Mouse (Mus musculus) neutrophil, adult 5-6 weeks (primary cell): Measurements from ENCODE around the gene Setdb2. TPM values are rescaled to one million over a fixed set of nuclear protein-coding genes. Genes with fewer than 3 reads are reported as not detected.
A peak's percentile ranks its signal among the peaks of the same experiment; 100 is the strongest.
"Not testable (repeated sequence)": the region's sequence is repeated elsewhere in the genome, so short reads cannot be mapped to it uniquely, and the experiment has no call there.

Experiments used
- ATAC-seq: fragments of 151-379, 151-347 bp; 2 replicates; pipeline ENCODE4 v1.8.0; 2017; ENCODE audit warnings: mild to moderate bottlenecking, moderate TSS enrichment; ENCODE audit not compliant: insufficient number of reproducible peaks, poor library complexity, low FRiP score, severe bottlenecking; ENCODE audit errors: extremely low read depth
- total RNA-seq: library from RNA; stranded (forward); fragments of 200-1000 nt; gene quantifications from 2 replicates; pipeline ENCODE4 v1.2.3, GENCODE M21; 2017

Gene Setdb2
- total RNA-seq, 1 experiment from 2014 or later = 59.6 TPM

GRCm38 (mm10) chr14:59390181-59390580 lies 50.5 kb downstream of the Setdb2 start:
- not testable (repeated sequence) for ATAC-seq

GRCm38 (mm10) chr14:59389532-59389931 lies 51.2 kb downstream of the Setdb2 start:
- no peak for ATAC-seq

- ATAC-seq = no peak
Observed at GRCm38 (mm10) chr14:59370348-59371068, 70.2 kb downstream of the Setdb2 start.

- no peak for ATAC-seq
Observed at GRCm38 (mm10) chr14:59366386-59367105, 74.1 kb downstream of the Setdb2 start.

- ATAC-seq = peak; percentile 33; the same call in 1 of the 2 replicates
Observed at GRCm38 (mm10) chr14:59365244-59365644, 75.4 kb downstream of the Setdb2 start, which contains the start of gene Phf11d. TSS of gene Phf11d (minus strand) at chr14:59365470.

Other genes starting within 250 kb of the Setdb2 start
- 32.4 and 33.6 TPM in 2 replicates for gene Rcbtb1, start 239.7 kb downstream of the Setdb2 start, total RNA-seq
- gene Gm6904, start 180.7 kb downstream of the Setdb2 start, total RNA-seq = 2.3 and 7.1 TPM in 2 replicates
- gene Phf11a, start 143.4 kb downstream of the Setdb2 start, total RNA-seq = 2.8 and 5.9 TPM in 2 replicates
- 49.8 and 55.0 TPM in 2 replicates for gene Phf11b, start 99.5 kb downstream of the Setdb2 start, total RNA-seq
- 3.4 and 6.6 TPM in 2 replicates for gene Phf11d, start 75.4 kb downstream of the Setdb2 start, total RNA-seq
- 9.3 and 9.6 TPM in 2 replicates for gene Phf11c, start 45.5 kb downstream of the Setdb2 start, total RNA-seq
- 42.1 and 54.2 TPM in 2 replicates for gene Cab39l, start 88 bp upstream of the Setdb2 start, total RNA-seq
- gene Cdadc1, start 157.1 kb upstream of the Setdb2 start, total RNA-seq = 19.3 and 22.0 TPM in 2 replicates
- gene Shisa2, start 184.4 kb upstream of the Setdb2 start, total RNA-seq = not detected in 2 replicates